Mouse (Mus musculus) bone marrow, adult 2 months (tissue): Measurements from ENCODE around the gene Meltf.

Source experiments
- CTCF ChIP-seq: fragments of 200-500 bp; IDR thresholded peaks from 2 replicates; pipeline ENCODE4 v1.5.1; 2011; ENCODE audit warnings: low read length, control low read depth; ENCODE audit not compliant: control insufficient read depth, insufficient read depth
- POLR2A ChIP-seq: fragments of 200-500 bp; IDR thresholded peaks from 2 replicates; pipeline ENCODE4 v1.6.1; 2011; ENCODE audit warnings: low read depth, mild to moderate bottlenecking, control low read depth, low read length, borderline replicate concordance; ENCODE audit not compliant: control insufficient read depth

DNA sequence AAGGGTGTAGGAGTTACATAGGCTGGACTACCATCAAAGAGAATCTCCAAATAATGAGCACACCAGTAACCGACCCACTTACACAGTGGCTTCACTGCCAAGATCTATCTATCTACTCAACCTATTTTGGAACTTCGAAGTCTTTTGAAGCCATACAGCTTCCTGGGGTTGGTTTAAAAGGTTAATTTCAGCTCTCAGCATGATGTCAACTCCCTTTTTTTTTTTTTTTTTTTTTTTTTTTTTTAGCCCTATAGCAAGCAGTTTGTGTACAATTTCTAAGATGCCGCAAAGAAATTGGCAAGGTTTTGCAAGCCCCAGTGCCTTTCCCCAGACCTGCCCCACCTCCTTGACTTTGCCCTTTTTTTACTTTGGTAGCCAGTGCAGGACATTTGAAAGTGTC, 13.4 kb upstream of the Meltf start:
- no peak for TF ChIP-seq CTCF
- TF ChIP-seq POLR2A, result no peak
